Mouse (Mus musculus) left cerebral cortex, adult 11 months (tissue): ENCODE data around the gene Cybrd1.
A peak's percentile ranks its signal among the peaks of the same experiment; 100 is the strongest.

Source experiments
- DNase-seq: peaks from one replicate; pipeline ENCODE4 v3.0.0; 2022; ENCODE audit warnings: low spot score

Gene Cybrd1

GRCm38 (mm10) chr2:71123591-71123990, 5.9 kb downstream of the Cybrd1 start:
- no peak for DNase-seq

- DNase-seq = no peak
Measured at GRCm38 (mm10) chr2:71127779-71128534, 10.2 kb downstream of the Cybrd1 start.

GRCm38 (mm10) chr2:71130366-71130765, 12.6 kb downstream of the Cybrd1 start:
- no peak for DNase-seq

- DNase-seq = no peak
Measured at GRCm38 (mm10) chr2:71131866-71132496, 14.3 kb downstream of the Cybrd1 start.

- no peak for DNase-seq
Measured at GRCm38 (mm10) chr2:71134041-71134505, 16.4 kb downstream of the Cybrd1 start.

GRCm38 (mm10) chr2:71134836-71135235, 17.1 kb downstream of the Cybrd1 start:
- DNase-seq = no peak

- no peak for DNase-seq
Measured at GRCm38 (mm10) chr2:71140622-71141021, 22.9 kb downstream of the Cybrd1 start.

GRCm38 (mm10) chr2:71142410-71142809, 24.7 kb downstream of the Cybrd1 start:
- no peak for DNase-seq

GRCm38 (mm10) chr2:71145853-71146252, 28.1 kb downstream of the Cybrd1 start:
- DNase-seq = no peak

GRCm38 (mm10) chr2:71146266-71146665, 28.5 kb downstream of the Cybrd1 start:
- no peak for DNase-seq

GRCm38 (mm10) chr2:71147816-71148215, 30.1 kb downstream of the Cybrd1 start:
- DNase-seq = no peak

- no peak for DNase-seq
Measured at GRCm38 (mm10) chr2:71152170-71152569, 34.4 kb downstream of the Cybrd1 start.

GRCm38 (mm10) chr2:71155486-71155885, 37.8 kb downstream of the Cybrd1 start:
- peak; percentile 33 for DNase-seq

GRCm38 (mm10) chr2:71156446-71156845, 38.7 kb downstream of the Cybrd1 start:
- no peak for DNase-seq

- no peak for DNase-seq
Measured at GRCm38 (mm10) chr2:71157881-71158280, 40.2 kb downstream of the Cybrd1 start.

GRCm38 (mm10) chr2:71159576-71160306, 42.0 kb downstream of the Cybrd1 start:
- no peak for DNase-seq

- no peak for DNase-seq
Measured at GRCm38 (mm10) chr2:71160307-71160861, 42.7 kb downstream of the Cybrd1 start.

GRCm38 (mm10) chr2:71161558-71161957, 43.8 kb downstream of the Cybrd1 start:
- no peak for DNase-seq

- DNase-seq = no peak
Measured at GRCm38 (mm10) chr2:71162831-71163621, 45.3 kb downstream of the Cybrd1 start.

GRCm38 (mm10) chr2:71167211-71167610, 49.5 kb downstream of the Cybrd1 start:
- no peak for DNase-seq

GRCm38 (mm10) chr2:71168461-71169021, 50.8 kb downstream of the Cybrd1 start:
- no peak for DNase-seq
